Mouse (Mus musculus) limb, embryonic 11.5 days (tissue): ENCODE data around the gene Poc5. TPM values are rescaled to one million over a fixed set of nuclear protein-coding genes. Genes with fewer than 3 reads are reported as not detected.
A peak's percentile ranks its signal among the peaks of the same experiment; 100 is the strongest.

Experiments used
- ATAC-seq: fragments of 200-750 bp; cut with Nextera tagmentation; 2 replicates; pipeline ENCODE4 v1.8.0; 2017; ENCODE audit warnings: low read depth; ENCODE audit not compliant: insufficient number of reproducible peaks, low FRiP score, low TSS enrichment
- DNase-seq: peaks from one replicate; pipeline ENCODE4 v3.0.0-alpha.2; 2015; ENCODE audit warnings: low spot score
- H3K27ac ChIP-seq: fragments of 300-500 bp; sonication (generic); replicated peaks from 2 replicates; pipeline ENCODE4 v1.5.1; 2014; ENCODE audit warnings: low read depth, mild to moderate bottlenecking, low read length
- H3K27me3 ChIP-seq: fragments of 300-500 bp; sonication (generic); 2 replicates; pipeline ENCODE4 v1.6.1; 2014; ENCODE audit warnings: mild to moderate bottlenecking, low read length, mixed read lengths; ENCODE audit not compliant: control insufficient read depth, insufficient read depth
- H3K36me3 ChIP-seq: fragments of 300-500 bp; sonication (generic); 2 replicates; pipeline ENCODE4 v1.6.1; 2014; ENCODE audit warnings: mild to moderate bottlenecking, low read length, moderate library complexity, mixed read lengths; ENCODE audit not compliant: control insufficient read depth, insufficient read depth
- H3K4me1 ChIP-seq: fragments of 300-500 bp; sonication (generic); 2 replicates; pipeline ENCODE4 v1.6.1; 2014; ENCODE audit warnings: low read length, mixed read lengths; ENCODE audit not compliant: control insufficient read depth, insufficient read depth
- H3K4me2 ChIP-seq: fragments of 300-500 bp; sonication (generic); 2 replicates; pipeline ENCODE4 v1.6.1; 2014; ENCODE audit warnings: low read depth, mild to moderate bottlenecking, moderate library complexity; ENCODE audit not compliant: severe bottlenecking
- H3K4me3 ChIP-seq: fragments of 300-500 bp; sonication (generic); 2 replicates; pipeline ENCODE4 v1.5.1; 2014; ENCODE audit warnings: low read depth, low read length
- H3K9ac ChIP-seq: fragments of 300-500 bp; sonication (generic); 2 replicates; pipeline ENCODE4 v1.6.1; 2014; ENCODE audit warnings: mild to moderate bottlenecking, low read length
- H3K9me3 ChIP-seq: fragments of 300-500 bp; sonication (generic); 2 replicates; pipeline ENCODE4 v1.6.1; 2016; ENCODE audit warnings: low read length; ENCODE audit not compliant: control insufficient read depth
- WGBS: fragments of 180-500 bp; shearing (Covaris S2); extraction: QIAGEN DNeasy Blood & Tissue Kit; methylation state at CpG from one replicate; pipeline ENCODE4 v1.1.7; 2014; 5-methylcytosine and 5-hydroxymethylcytosine counted together
- polyA plus RNA-seq: library from polyadenylated mRNA; unstranded; fragments of >200 nt; fragmentation: Nextera tagmentation; extraction: Ambion mirVana; gene quantifications from 2 replicates; pipeline ENCODE4 v1.2.1, GENCODE M21; 2014

Gene Poc5
- polyA plus RNA-seq, 1 experiment from 2014 or later = 22.6 TPM

GRCm38 (mm10) chr13:96377883-96378282 is 10.2 kb upstream of the Poc5 start:
- Histone ChIP-seq H3K36me3 (no peaks in the 10 kb centered on the region), H3K9me3 (no peaks in the 10 kb centered on the region), H3K9ac (no peak overlapping the region), H3K4me1 (no peaks in the 10 kb centered on the region), H3K27me3 (no peaks in the 10 kb centered on the region), H3K4me2 (no peak overlapping the region), H3K27ac (no peak overlapping the region), H3K4me3 (no peak overlapping the region)
- 69% methylated on average over 4 of the region's 4 CpGs for WGBS
- DNase-seq (no peak), ATAC-seq (no peak)

GRCm38 (mm10) chr13:96389301-96389700 is 1.2 kb downstream of the Poc5 start:
- ATAC-seq = no peak
- Histone ChIP-seq H3K4me1 (no peaks in the 10 kb centered on the region; the same call in 1 of the 2 replicates), H3K27ac (no peak overlapping the region), H3K9ac (peak overlapping the region; percentile 62; the same call in 1 of the 2 replicates), H3K27me3 (no peaks in the 10 kb centered on the region), H3K36me3 (peaks cover 4% of the 10 kb centered on the region; the same call in 1 of the 2 replicates), H3K9me3 (no peaks in the 10 kb centered on the region), H3K4me2 (peak overlapping the region; percentile 68), H3K4me3 (peak overlapping the region; percentile 57; the same call in 1 of the 2 replicates)
- no peak for DNase-seq
- WGBS = 27% methylated on average over 2 of the region's 2 CpGs

- Histone ChIP-seq H3K4me3 (no peak overlapping the region), H3K4me2 (no peak overlapping the region), H3K27me3 (no peaks in the 10 kb centered on the region), H3K27ac (no peak overlapping the region), H3K4me1 (no peaks in the 10 kb centered on the region), H3K9ac (no peak overlapping the region), H3K36me3 (peaks cover 21% of the 10 kb centered on the region), H3K9me3 (no peaks in the 10 kb centered on the region)
- no peak for DNase-seq
- WGBS = 94% methylated on average over 5 of the region's 5 CpGs
- ATAC-seq = no peak
These were observed 13.2 kb downstream of the Poc5 start for GRCm38 (mm10) chr13:96401251-96401650.

- H3K4me3 ChIP-seq = no peak overlapping the region
- no peaks in the 10 kb centered on the region for H3K4me1 ChIP-seq
- WGBS = 94% methylated on average over 2 of the region's 2 CpGs
- no peak overlapping the region for H3K27ac ChIP-seq
- H3K36me3 ChIP-seq = peaks cover 15% of the 10 kb centered on the region
- no peaks in the 10 kb centered on the region for H3K9me3 ChIP-seq
- DNase-seq (no peak), ATAC-seq (no peak)
- H3K9ac ChIP-seq = no peak overlapping the region
- no peaks in the 10 kb centered on the region for H3K27me3 ChIP-seq
- no peak overlapping the region for H3K4me2 ChIP-seq
These were observed 17.4 kb downstream of the Poc5 start for GRCm38 (mm10) chr13:96405518-96405917.

- Histone ChIP-seq H3K9me3 (no peaks in the 10 kb centered on the region), H3K4me3 (no peak overlapping the region), H3K27me3 (no peaks in the 10 kb centered on the region), H3K9ac (no peak overlapping the region), H3K36me3 (peaks cover 9% of the 10 kb centered on the region), H3K4me2 (no peak overlapping the region), H3K4me1 (no peaks in the 10 kb centered on the region), H3K27ac (no peak overlapping the region)
- WGBS = 82% methylated on average over 4 of the region's 4 CpGs
- ATAC-seq (no peak), DNase-seq (peak; percentile 49)
These were observed 18.9 kb downstream of the Poc5 start for GRCm38 (mm10) chr13:96407040-96407439.

GRCm38 (mm10) chr13:96408786-96409185 is 20.7 kb downstream of the Poc5 start:
- no peak for ATAC-seq
- 95% methylated on average over 1 of the region's 1 CpGs for WGBS
- no peak overlapping the region for H3K27ac ChIP-seq

GRCm38 (mm10) chr13:96414384-96414783 is 26.3 kb downstream of the Poc5 start:
- Histone ChIP-seq H3K27ac (no peak overlapping the region), H3K36me3 (peaks cover 8% of the 10 kb centered on the region; the same call in 1 of the 2 replicates), H3K9ac (no peak overlapping the region), H3K9me3 (no peaks in the 10 kb centered on the region), H3K4me3 (no peak overlapping the region), H3K27me3 (no peaks in the 10 kb centered on the region), H3K4me2 (no peak overlapping the region), H3K4me1 (no peaks in the 10 kb centered on the region)
- DNase-seq = no peak
- no peak for ATAC-seq
- 92% methylated on average over 6 of the region's 6 CpGs for WGBS

More at GRCm38 (mm10) chr13:96408786-96409185, 20.7 kb downstream of the Poc5 start:
- no peaks in the 10 kb centered on the region for H3K27me3 ChIP-seq
- no peaks in the 10 kb centered on the region for H3K4me1 ChIP-seq
- H3K4me3 ChIP-seq = no peak overlapping the region
- peaks cover 2% of the 10 kb centered on the region; the same call in 1 of the 2 replicates for H3K36me3 ChIP-seq
- H3K9me3 ChIP-seq = no peaks in the 10 kb centered on the region
- no peak overlapping the region for H3K9ac ChIP-seq
- no peak overlapping the region for H3K4me2 ChIP-seq
- no peak for DNase-seq

GRCm38 (mm10) chr13:96416380-96416779 is 28.3 kb downstream of the Poc5 start:
- no peak overlapping the region for H3K4me2 ChIP-seq
- no peak overlapping the region for H3K27ac ChIP-seq
- no peak overlapping the region for H3K4me3 ChIP-seq
- H3K4me1 ChIP-seq = no peaks in the 10 kb centered on the region
- no peaks in the 10 kb centered on the region for H3K9me3 ChIP-seq
- no peaks in the 10 kb centered on the region for H3K27me3 ChIP-seq
- H3K9ac ChIP-seq = no peak overlapping the region
- H3K36me3 ChIP-seq = peaks cover 8% of the 10 kb centered on the region; the same call in 1 of the 2 replicates
- ATAC-seq (no peak), DNase-seq (no peak)
- 97% methylated on average over 8 of the region's 8 CpGs for WGBS

- 91% methylated on average over 5 of the region's 5 CpGs for WGBS
- Histone ChIP-seq H3K36me3 (peaks cover 8% of the 10 kb centered on the region; the same call in 1 of the 2 replicates), H3K27me3 (no peaks in the 10 kb centered on the region), H3K27ac (no peak overlapping the region), H3K4me1 (no peaks in the 10 kb centered on the region), H3K4me2 (no peak overlapping the region), H3K9me3 (no peaks in the 10 kb centered on the region), H3K4me3 (no peak overlapping the region), H3K9ac (no peak overlapping the region)
- ATAC-seq (no peak), DNase-seq (no peak)
These were observed 29.2 kb downstream of the Poc5 start for GRCm38 (mm10) chr13:96417261-96417813.
